Mouse (Mus musculus): ENCODE measurements around the gene Fam57b.

DNA sequence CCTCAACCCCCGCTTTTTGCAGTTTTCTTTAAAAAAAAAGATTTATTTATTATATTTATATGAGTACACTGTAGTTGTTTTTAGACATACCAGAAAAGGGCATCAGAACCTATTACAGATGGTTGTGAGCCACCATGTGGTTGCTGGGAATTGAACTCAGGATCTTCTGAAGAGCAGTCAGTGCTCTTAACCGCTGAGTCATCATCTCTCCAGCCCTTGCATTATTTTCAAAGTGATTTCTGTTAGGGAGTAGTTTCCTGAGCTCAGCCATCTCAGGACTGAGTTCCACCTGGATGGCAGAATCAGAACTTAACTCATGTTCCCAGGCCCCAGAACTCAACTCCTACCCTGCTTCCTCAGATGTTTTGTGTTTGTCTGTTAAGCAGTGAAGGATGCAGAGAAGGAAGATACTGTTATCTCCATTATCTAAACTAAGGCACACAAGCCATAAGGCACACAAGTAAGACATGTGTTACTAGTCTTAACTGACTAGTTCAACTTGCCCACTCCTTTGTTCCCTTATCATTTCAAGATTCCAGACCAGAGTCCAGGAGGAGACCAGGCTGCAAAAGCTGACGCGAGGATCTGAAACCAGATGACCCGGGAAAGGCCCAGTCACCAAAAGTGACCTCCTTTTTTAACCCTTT is 12.4 kb downstream of the Fam57b start:
- no peak for TF ChIP-seq POLR2A (IDR thresholded peaks at IDR 0.05; ENCODE audit: low read depth, low read length)
- TF ChIP-seq CTCF (IDR thresholded peaks at IDR 0.05; ENCODE audit: extremely low read depth, insufficient read depth, insufficient read length, insufficient replicate concordance) = no peak

All from spleen, adult 2 months (tissue).